Mouse (Mus musculus) limb, embryonic 11.5 days (tissue): ENCODE measurements around the gene Txnrd3. TPM values are rescaled to one million over a fixed set of nuclear protein-coding genes. Genes with fewer than 3 reads are reported as not detected.

Experiments
- ATAC-seq: fragments of 200-750 bp; cut with Nextera tagmentation; 2 replicates; pipeline ENCODE4 v1.8.0; 2017; ENCODE audit warnings: low read depth; ENCODE audit not compliant: insufficient number of reproducible peaks, low FRiP score, low TSS enrichment
- DNase-seq: peaks from one replicate; pipeline ENCODE4 v3.0.0-alpha.2; 2015; ENCODE audit warnings: low spot score
- H3K27ac ChIP-seq: fragments of 300-500 bp; sonication (generic); replicated peaks from 2 replicates; pipeline ENCODE4 v1.5.1; 2014; ENCODE audit warnings: low read depth, mild to moderate bottlenecking, low read length
- H3K27me3 ChIP-seq: fragments of 300-500 bp; sonication (generic); 2 replicates; pipeline ENCODE4 v1.6.1; 2014; ENCODE audit warnings: mild to moderate bottlenecking, low read length, mixed read lengths; ENCODE audit not compliant: control insufficient read depth, insufficient read depth
- H3K36me3 ChIP-seq: fragments of 300-500 bp; sonication (generic); 2 replicates; pipeline ENCODE4 v1.6.1; 2014; ENCODE audit warnings: mild to moderate bottlenecking, low read length, moderate library complexity, mixed read lengths; ENCODE audit not compliant: control insufficient read depth, insufficient read depth
- H3K4me1 ChIP-seq: fragments of 300-500 bp; sonication (generic); 2 replicates; pipeline ENCODE4 v1.6.1; 2014; ENCODE audit warnings: low read length, mixed read lengths; ENCODE audit not compliant: control insufficient read depth, insufficient read depth
- H3K4me2 ChIP-seq: fragments of 300-500 bp; sonication (generic); 2 replicates; pipeline ENCODE4 v1.6.1; 2014; ENCODE audit warnings: low read depth, mild to moderate bottlenecking, moderate library complexity; ENCODE audit not compliant: severe bottlenecking
- H3K4me3 ChIP-seq: fragments of 300-500 bp; sonication (generic); 2 replicates; pipeline ENCODE4 v1.5.1; 2014; ENCODE audit warnings: low read depth, low read length
- H3K9ac ChIP-seq: fragments of 300-500 bp; sonication (generic); 2 replicates; pipeline ENCODE4 v1.6.1; 2014; ENCODE audit warnings: mild to moderate bottlenecking, low read length
- H3K9me3 ChIP-seq: fragments of 300-500 bp; sonication (generic); 2 replicates; pipeline ENCODE4 v1.6.1; 2016; ENCODE audit warnings: low read length; ENCODE audit not compliant: control insufficient read depth
- WGBS: fragments of 180-500 bp; shearing (Covaris S2); extraction: QIAGEN DNeasy Blood & Tissue Kit; methylation state at CpG from one replicate; pipeline ENCODE4 v1.1.7; 2014; 5-methylcytosine and 5-hydroxymethylcytosine counted together
- polyA plus RNA-seq: library from polyadenylated mRNA; unstranded; fragments of >200 nt; fragmentation: Nextera tagmentation; extraction: Ambion mirVana; gene quantifications from 2 replicates; pipeline ENCODE4 v1.2.1, GENCODE M21; 2014

Txnrd3 gene
- polyA plus RNA-seq, 1 experiment from 2014 or later: 9.0 TPM

GRCm38 (mm10) chr6:89614596-89615372, 29.0 kb upstream of the Txnrd3 start:
- Histone ChIP-seq H3K9ac (no peak overlapping the region), H3K4me2 (no peak overlapping the region), H3K36me3 (no peaks in the 10 kb centered on the region), H3K27ac (peak overlapping the region; percentile 53; the same call in 1 of the 2 replicates), H3K9me3 (no peaks in the 10 kb centered on the region), H3K4me3 (no peak overlapping the region), H3K4me1 (peaks cover 21% of the 10 kb centered on the region), H3K27me3 (no peaks in the 10 kb centered on the region)
- DNase-seq (peak; percentile 59), ATAC-seq (no peak)
- 54% methylated on average over 7 of the region's 7 CpGs for WGBS

DNA sequence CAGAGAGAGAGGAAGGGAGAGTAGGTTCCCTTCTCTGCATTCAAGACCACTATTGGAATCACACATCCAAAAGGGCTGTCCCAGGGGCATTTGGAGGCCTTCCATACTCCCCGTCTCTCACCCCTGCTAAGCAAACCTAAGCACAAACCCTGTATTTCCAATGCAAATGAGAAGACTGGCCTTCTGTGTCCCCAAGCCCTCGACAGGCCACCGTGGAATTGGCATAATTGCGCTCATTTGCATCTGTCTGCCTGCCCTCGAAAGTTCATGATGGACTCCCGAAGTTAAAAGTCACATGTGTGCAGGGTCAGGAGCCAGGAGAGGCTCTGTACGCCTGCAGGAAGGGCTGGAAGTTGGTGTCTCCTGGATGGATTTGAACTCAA, 28.4 kb upstream of the Txnrd3 start:
- no peaks in the 10 kb centered on the region for H3K9me3 ChIP-seq
- H3K36me3 ChIP-seq: no peaks in the 10 kb centered on the region
- peaks cover 21% of the 10 kb centered on the region for H3K4me1 ChIP-seq
- ATAC-seq: no peak
- H3K4me3 ChIP-seq: no peak overlapping the region
- peak overlapping the region; percentile 36; the same call in 1 of the 2 replicates for H3K27ac ChIP-seq
- H3K4me2 ChIP-seq: no peak overlapping the region
- H3K9ac ChIP-seq: no peak overlapping the region
- no peak for DNase-seq
- WGBS: 56% methylated on average over 7 of the region's 7 CpGs
- H3K27me3 ChIP-seq: no peaks in the 10 kb centered on the region

- no peak for DNase-seq
- Histone ChIP-seq H3K4me1 (no peaks in the 10 kb centered on the region), H3K27me3 (no peaks in the 10 kb centered on the region), H3K36me3 (no peaks in the 10 kb centered on the region), H3K27ac (no peak overlapping the region), H3K9ac (no peak overlapping the region), H3K9me3 (no peaks in the 10 kb centered on the region), H3K4me3 (no peak overlapping the region), H3K4me2 (no peak overlapping the region)
- 92% methylated on average over 3 of the region's 3 CpGs for WGBS
- ATAC-seq: no peak
Observed at GRCm38 (mm10) chr6:89622647-89623046, 21.1 kb upstream of the Txnrd3 start.

- Histone ChIP-seq H3K4me3 (no peak overlapping the region), H3K27ac (no peak overlapping the region), H3K27me3 (no peaks in the 10 kb centered on the region), H3K4me1 (0 out of 2 replicates have a peak, but pooled peaks cover 3% of the 10 kb centered on the region), H3K4me2 (no peak overlapping the region), H3K9ac (no peak overlapping the region), H3K9me3 (no peaks in the 10 kb centered on the region), H3K36me3 (no peaks in the 10 kb centered on the region)
- WGBS: 58% methylated on average over 8 of the region's 8 CpGs
- DNase-seq (no peak), ATAC-seq (no peak)
Observed at GRCm38 (mm10) chr6:89628045-89628785, 15.6 kb upstream of the Txnrd3 start.

DNA sequence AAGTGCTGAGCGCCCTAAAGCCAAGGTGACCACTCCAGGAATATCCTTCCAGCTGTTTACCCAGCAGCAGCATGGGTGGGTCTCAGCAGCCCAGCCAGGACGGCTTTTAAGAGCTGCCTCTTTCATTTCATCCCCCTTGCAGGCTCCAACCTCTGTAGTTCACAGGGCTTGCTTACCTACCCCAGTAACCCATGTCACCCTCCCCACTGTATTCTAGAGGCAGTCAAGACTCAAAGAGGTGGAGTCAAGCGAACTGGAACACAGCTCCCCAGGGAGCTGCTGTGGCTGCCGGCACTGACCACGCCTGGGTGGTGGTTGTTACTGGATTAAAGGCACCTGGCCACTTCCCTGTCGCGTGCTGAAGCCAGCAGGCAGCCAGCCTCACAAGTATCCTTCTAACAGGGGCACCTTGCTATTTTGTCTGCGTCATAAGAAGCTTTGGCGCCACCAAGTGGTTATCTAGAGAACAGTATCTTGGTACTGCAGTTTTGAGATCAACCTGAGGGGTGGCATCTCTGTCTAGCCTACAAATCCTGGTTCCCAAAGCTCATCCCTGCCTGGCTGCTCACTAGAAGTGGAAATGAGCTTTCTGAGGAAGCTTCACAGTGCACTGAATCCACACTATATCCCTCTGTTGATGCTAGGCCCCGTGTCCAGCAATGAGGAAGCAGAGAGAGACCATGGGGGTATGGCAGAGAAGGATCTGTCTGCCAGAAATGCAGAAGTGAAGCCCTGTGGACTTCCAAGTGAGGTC, 11.8 kb upstream of the Txnrd3 start:
- Histone ChIP-seq H3K36me3 (no peaks in the 10 kb centered on the region), H3K27me3 (no peaks in the 10 kb centered on the region), H3K4me1 (0 out of 2 replicates have a peak, but pooled peaks cover 3% of the 10 kb centered on the region), H3K9ac (no peak overlapping the region), H3K9me3 (no peaks in the 10 kb centered on the region), H3K4me3 (no peak overlapping the region), H3K27ac (no peak overlapping the region), H3K4me2 (no peak overlapping the region)
- 9% methylated on average over 10 of the region's 10 CpGs for WGBS
- DNase-seq (peak; percentile 78), ATAC-seq (peak; percentile 71; the same call in 1 of the 2 replicates)

GRCm38 (mm10) chr6:89633115-89633514, 10.7 kb upstream of the Txnrd3 start:
- Histone ChIP-seq H3K27me3 (no peaks in the 10 kb centered on the region), H3K9me3 (no peaks in the 10 kb centered on the region), H3K4me3 (no peak overlapping the region), H3K4me1 (0 out of 2 replicates have a peak, but pooled peaks cover 3% of the 10 kb centered on the region), H3K36me3 (no peaks in the 10 kb centered on the region), H3K27ac (no peak overlapping the region), H3K4me2 (no peak overlapping the region), H3K9ac (no peak overlapping the region)
- ATAC-seq (no peak), DNase-seq (no peak)
- 74% methylated on average over 7 of the region's 7 CpGs for WGBS

GRCm38 (mm10) chr6:89634400-89634799, 9.4 kb upstream of the Txnrd3 start:
- ATAC-seq (no peak), DNase-seq (no peak)
- H3K36me3 ChIP-seq: no peaks in the 10 kb centered on the region
- H3K4me3 ChIP-seq: no peak overlapping the region
- no peak overlapping the region for H3K9ac ChIP-seq
- H3K9me3 ChIP-seq: no peaks in the 10 kb centered on the region
- no peak overlapping the region for H3K4me2 ChIP-seq
- H3K27ac ChIP-seq: no peak overlapping the region
- 0 out of 2 replicates have a peak, but pooled peaks cover 3% of the 10 kb centered on the region for H3K4me1 ChIP-seq
- H3K27me3 ChIP-seq: no peaks in the 10 kb centered on the region
- 49% methylated on average over 8 of the region's 8 CpGs for WGBS

- no peaks in the 10 kb centered on the region for H3K36me3 ChIP-seq
- DNase-seq: no peak
- no peaks in the 10 kb centered on the region for H3K9me3 ChIP-seq
- H3K9ac ChIP-seq: no peak overlapping the region
- H3K27me3 ChIP-seq: no peaks in the 10 kb centered on the region
- no peak overlapping the region for H3K27ac ChIP-seq
- H3K4me2 ChIP-seq: no peak overlapping the region
- 72% methylated on average over 4 of the region's 4 CpGs for WGBS
- H3K4me1 ChIP-seq: no peaks in the 10 kb centered on the region
- ATAC-seq: no peak
- H3K4me3 ChIP-seq: no peak overlapping the region
Observed at GRCm38 (mm10) chr6:89637977-89638376, 5.8 kb upstream of the Txnrd3 start.
